Mouse (Mus musculus) heart, adult 18-20 months (tissue): ENCODE data around the gene Cpb2. TPM values are rescaled to one million over a fixed set of nuclear protein-coding genes. Genes with fewer than 3 reads are reported as not detected.

Experiments
- microRNA-seq, 2 experiments: library from miRNA; unstranded; fragments of <30 nt; microRNA quantifications; one replicate each; pipeline ENCODE4 v1.2.0; 2022
- total RNA-seq, 2 experiments: library from RNA; stranded (reverse); gene quantifications; 2 replicates each; pipeline ENCODE4 v1.2.3; 2021

Cpb2 gene
- total RNA-seq, 2 experiments from 2014 or later, result not detected

Small RNA genes lying within 50 kb of the gene (microRNA-seq; reads per million reads assigned to microRNA genes)
- 0 reads per million in 2 experiments for gene Gm44482

Other genes starting within 250 kb of the Cpb2 start
- 1 to 10 TPM in 1 of 2 experiments, under 1 TPM in 1; 0.55 to 1.7 TPM for gene Rubcnl, start 226.3 kb upstream of the Cpb2 start, total RNA-seq
- gene Lrrc63, start 111.4 kb upstream of the Cpb2 start, total RNA-seq, result not detected
- gene Lcp1, start 111.2 kb upstream of the Cpb2 start, total RNA-seq, result 10 to 100 TPM; 13.4 to 26.7 TPM
- gene Zc3h13, start 42.1 kb downstream of the Cpb2 start, total RNA-seq, result 10 to 100 TPM; 24.9 to 28.2 TPM
- gene Siah3, start 213.7 kb downstream of the Cpb2 start, total RNA-seq, result not detected